Mouse (Mus musculus) myocyte (in vitro differentiated cells): Measurements from ENCODE around the gene Slc41a3. TPM values are rescaled to one million over a fixed set of nuclear protein-coding genes. Genes with fewer than 3 reads are reported as not detected.
"Not testable (repeated sequence)": the region's sequence is repeated elsewhere in the genome, so short reads cannot be mapped to it uniquely, and the experiment has no call there.

Source experiments
- H3K27me3 ChIP-seq: one replicate; pipeline ENCODE4 v1.6.1; 2011; ENCODE audit not compliant: control insufficient read depth, insufficient read depth, insufficient read length
- H3K36me3 ChIP-seq: one replicate; pipeline ENCODE4 v1.6.1; 2011; ENCODE audit not compliant: control insufficient read depth, insufficient read depth
- H3K4me2 ChIP-seq: one replicate; pipeline ENCODE4 v1.6.1; 2011; ENCODE audit warnings: low read depth, control low read depth
- H3K4me3 ChIP-seq: one replicate; pipeline ENCODE4 v1.5.1; 2011; ENCODE audit warnings: mild to moderate bottlenecking, control low read depth, moderate library complexity
- H3K79me2 ChIP-seq: one replicate; pipeline ENCODE4 v1.6.1; 2011; ENCODE audit not compliant: control insufficient read depth, insufficient read depth
- H3ac ChIP-seq: one replicate; pipeline ENCODE4 v1.6.1; 2011; ENCODE audit not compliant: control insufficient read depth, insufficient read length
- CEBPB ChIP-seq: IDR thresholded peaks from 2 replicates; pipeline ENCODE4 v1.6.1; 2011; ENCODE audit warnings: mild to moderate bottlenecking, moderate library complexity; ENCODE audit not compliant: poor library complexity, insufficient read depth, severe bottlenecking
- E2F4 ChIP-seq: IDR thresholded peaks from one replicate; pipeline ENCODE4 v1.6.1; 2011; ENCODE audit warnings: mild to moderate bottlenecking, control low read depth, moderate library complexity; ENCODE audit not compliant: insufficient read depth
- MAX ChIP-seq: IDR thresholded peaks from one replicate; pipeline ENCODE4 v1.6.1; 2011; ENCODE audit warnings: low read depth, mild to moderate bottlenecking, control low read depth
- MYOD1 ChIP-seq, 3 experiments: IDR thresholded peaks; one replicate each; pipeline ENCODE4 v1.6.1; 2011; ENCODE audit warnings: control low read depth in 2 of 3, low read depth in 2 of 3, mild to moderate bottlenecking in 2 of 3, moderate library complexity in 1 of 3; ENCODE audit not compliant: insufficient read length in 2 of 3, control insufficient read depth in 1 of 3
- MYOG ChIP-seq, 3 experiments: IDR thresholded peaks; one replicate each; pipeline ENCODE4 v1.6.1; 2011; ENCODE audit warnings: control low read depth in 2 of 3, low read depth in 2 of 3, mild to moderate bottlenecking in 2 of 3; ENCODE audit not compliant: insufficient read length in 2 of 3, control insufficient read depth in 1 of 3, insufficient read depth in 1 of 3
- POLR2A ChIP-seq: IDR thresholded peaks from one replicate; pipeline ENCODE4 v1.6.1; 2011; ENCODE audit warnings: low read depth, mild to moderate bottlenecking, control low read depth, moderate library complexity; ENCODE audit not compliant: insufficient read length
- POLR2AphosphoS2 ChIP-seq: IDR thresholded peaks from one replicate; pipeline ENCODE4 v1.6.1; 2011; ENCODE audit warnings: low read depth, control low read depth; ENCODE audit not compliant: insufficient read length
- REST ChIP-seq: IDR thresholded peaks from one replicate; pipeline ENCODE4 v1.6.1; 2011; ENCODE audit warnings: mild to moderate bottlenecking, control low read depth, moderate library complexity; ENCODE audit not compliant: insufficient read depth, insufficient read length
- SRF ChIP-seq: IDR thresholded peaks from one replicate; pipeline ENCODE4 v1.6.1; 2011; ENCODE audit warnings: low read depth; ENCODE audit not compliant: control insufficient read depth, insufficient read length
- TCF12 ChIP-seq: IDR thresholded peaks from one replicate; pipeline ENCODE4 v1.6.1; 2011; ENCODE audit warnings: mild to moderate bottlenecking, control low read depth; ENCODE audit not compliant: poor library complexity, insufficient read depth, severe bottlenecking
- TCF3 ChIP-seq: IDR thresholded peaks from one replicate; pipeline ENCODE4 v1.6.1; 2011; ENCODE audit warnings: low read depth, control low read depth; ENCODE audit not compliant: insufficient read length
- USF1 ChIP-seq: IDR thresholded peaks from one replicate; pipeline ENCODE4 v1.6.1; 2011; ENCODE audit warnings: low read depth, mild to moderate bottlenecking, control low read depth, moderate library complexity
- polyA plus RNA-seq: library from polyadenylated mRNA; unstranded; fragments of >200 nt; fragmentation: generic; extraction: Trizol; gene quantifications from one replicate; pipeline ENCODE4 v1.2.1, GENCODE M21; 2012; ENCODE audit warnings: missing spikeins

The Slc41a3 gene
- polyA plus RNA-seq, 1 experiment = 2.5 TPM

DNA sequence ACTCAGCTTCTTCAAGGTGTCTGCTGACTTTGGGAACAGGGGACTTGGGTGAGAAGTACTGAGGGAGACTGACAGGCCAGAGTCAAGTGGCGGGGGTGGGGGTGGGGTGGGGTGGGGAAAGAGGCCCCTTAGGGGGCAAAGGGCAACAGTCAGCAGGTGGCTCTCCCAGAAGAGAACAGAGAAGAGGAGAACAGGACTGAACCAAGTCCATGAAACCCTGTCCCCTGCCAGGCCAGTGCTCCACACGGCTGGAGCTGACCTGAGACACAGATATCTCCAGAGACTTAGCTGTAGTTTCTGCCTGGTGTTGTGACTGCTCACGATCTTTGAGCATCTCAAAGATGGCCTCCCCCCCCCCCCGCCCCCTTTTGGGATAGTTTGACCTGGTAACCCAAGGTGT lies 44.8 kb downstream of the Slc41a3 start:
- Histone ChIP-seq H3ac (no peak overlapping the region), H3K79me2 (no peaks in the 10 kb centered on the region), H3K36me3 (no peaks in the 10 kb centered on the region), H3K4me2 (no peak overlapping the region), H3K27me3 (peaks cover 17% of the 10 kb centered on the region), H3K4me3 (no peak overlapping the region)
- TF ChIP-seq MAX (no peak), E2F4 (no peak), TCF12 (no peak), USF1 (no peak), TCF3 (no peak), POLR2AphosphoS2 (no peak)

DNA sequence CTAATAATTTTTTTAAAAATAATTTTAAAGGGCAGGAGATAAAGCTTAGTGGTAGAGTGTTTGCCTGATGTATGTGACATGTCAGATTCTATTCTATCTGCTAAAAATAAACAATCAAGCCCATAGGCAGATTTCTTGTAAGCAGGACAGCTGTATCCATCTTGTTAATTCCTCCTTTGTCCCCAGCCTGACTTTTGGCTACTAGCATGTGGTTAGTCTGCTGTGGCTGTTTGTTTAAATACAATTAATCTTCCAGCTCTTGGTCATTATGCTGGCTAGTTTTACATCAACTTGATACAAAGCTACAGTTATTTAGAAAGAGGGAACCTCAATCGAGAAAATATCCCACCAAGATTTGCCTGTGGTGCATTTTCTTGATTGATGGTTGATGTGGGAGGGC lies 46.1 kb downstream of the Slc41a3 start:
- no peak overlapping the region for H3K4me2 ChIP-seq
- H3K79me2 ChIP-seq = no peaks in the 10 kb centered on the region
- H3K4me3 ChIP-seq = no peak overlapping the region
- no peak for TF ChIP-seq POLR2AphosphoS2
- TF ChIP-seq REST = no peak
- no peak for TF ChIP-seq POLR2A
- no peak for TF ChIP-seq MAX
- TF ChIP-seq SRF = no peak
- no peak for TF ChIP-seq TCF3
- TF ChIP-seq MYOG (IDR thresholded peaks at IDR 0.05; ENCODE audit: control insufficient read depth in 1 of 3, insufficient read depth in 1 of 3, insufficient read length in 2 of 3, low read depth in 2 of 3) = no peak
- TF ChIP-seq TCF12 = no peak
- TF ChIP-seq MYOD1 (IDR thresholded peaks at IDR 0.05; ENCODE audit: control insufficient read depth in 1 of 3, insufficient read length in 2 of 3, low read depth in 2 of 3) = no peak
- no peak for TF ChIP-seq E2F4
- TF ChIP-seq CEBPB = no peak
- no peak for TF ChIP-seq USF1
- no peak overlapping the region for H3ac ChIP-seq
- H3K27me3 ChIP-seq = peaks cover 13% of the 10 kb centered on the region
- H3K36me3 ChIP-seq = no peaks in the 10 kb centered on the region

DNA sequence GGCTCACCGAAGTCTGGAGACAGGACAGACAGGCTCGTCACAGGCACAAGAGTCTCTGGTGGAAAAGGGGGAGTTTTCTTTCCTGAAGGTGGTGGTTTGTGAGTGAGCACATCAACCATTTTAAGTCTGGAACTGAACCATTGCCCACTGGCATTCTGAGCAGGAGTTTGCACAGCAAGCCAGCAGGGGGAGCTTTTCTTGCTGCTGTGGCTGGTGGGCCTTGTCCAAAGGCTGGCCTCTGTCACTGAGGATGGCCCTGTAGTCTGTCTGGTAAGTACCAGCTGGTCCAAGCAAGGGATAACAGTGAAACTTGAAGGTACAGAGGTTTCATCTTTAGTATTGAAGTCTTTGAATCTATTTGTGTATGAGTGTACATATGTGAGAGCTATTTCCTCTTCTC lies 49.2 kb downstream of the Slc41a3 start:
- TF ChIP-seq SRF (no peak), TCF12 (no peak), POLR2AphosphoS2 (no peak), TCF3 (no peak), E2F4 (no peak), REST (no peak), USF1 (no peak), MAX (no peak), MYOG (IDR thresholded peaks at IDR 0.05; ENCODE audit: control insufficient read depth in 1 of 3, insufficient read depth in 1 of 3, insufficient read length in 2 of 3, low read depth in 2 of 3) (no peak), POLR2A (no peak)
- Histone ChIP-seq H3K36me3 (no peaks in the 10 kb centered on the region), H3K4me2 (no peak overlapping the region), H3K79me2 (no peaks in the 10 kb centered on the region), H3K4me3 (no peak overlapping the region), H3K27me3 (no peaks in the 10 kb centered on the region), H3ac (no peak overlapping the region)

DNA sequence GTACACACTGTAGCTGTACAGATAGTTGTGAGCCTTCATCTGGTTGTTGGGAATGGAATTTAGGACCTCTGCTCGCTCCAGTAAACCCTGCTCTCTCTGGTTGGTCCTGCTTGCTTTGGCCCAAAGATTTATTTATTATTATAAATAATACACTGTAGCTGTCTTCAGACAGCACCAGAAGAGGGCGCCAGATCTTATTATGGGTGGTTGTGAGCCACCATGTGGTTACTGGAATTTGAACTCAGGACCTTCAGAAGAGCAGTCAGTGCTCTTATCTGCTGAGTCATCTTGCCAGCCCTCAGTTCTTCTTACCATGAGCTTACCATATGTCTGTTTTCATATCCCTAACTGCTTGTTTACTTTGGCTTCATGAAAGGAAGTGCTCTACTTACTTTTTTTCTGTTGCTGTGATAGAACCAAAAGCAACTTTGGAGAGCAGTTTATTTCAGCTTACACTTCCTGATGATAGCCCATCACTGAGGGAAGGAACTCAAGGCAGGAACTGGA lies 51.9 kb downstream of the Slc41a3 start:
- H3K79me2 ChIP-seq, H3ac ChIP-seq, H3K4me3 ChIP-seq, H3K4me2 ChIP-seq, H3K27me3 ChIP-seq, H3K36me3 ChIP-seq: not testable (repeated sequence)

DNA sequence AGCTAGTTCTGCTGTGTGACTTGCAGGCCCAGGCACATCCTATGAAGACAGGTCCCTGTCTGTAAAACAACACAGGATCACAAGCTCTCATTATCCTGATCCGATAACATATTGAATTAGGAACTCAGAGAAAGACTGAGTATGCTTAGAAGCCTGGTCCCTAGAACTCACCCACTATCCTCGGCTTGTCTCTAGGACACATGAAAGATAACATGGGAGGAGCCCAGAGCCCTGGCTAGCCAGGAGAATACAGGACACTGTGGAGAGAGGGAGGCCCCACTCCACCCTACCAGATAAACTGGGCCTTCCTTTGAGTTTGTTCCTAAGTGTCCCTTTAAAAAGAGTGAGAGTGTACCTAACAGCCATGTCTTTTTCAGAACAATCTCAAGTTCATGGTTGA lies 55.4 kb downstream of the Slc41a3 start:
- peaks cover 3% of the 10 kb centered on the region for H3K36me3 ChIP-seq
- no peak overlapping the region for H3K4me3 ChIP-seq
- H3ac ChIP-seq = no peak overlapping the region
- H3K27me3 ChIP-seq = no peaks in the 10 kb centered on the region
- TF ChIP-seq CEBPB = no peak
- no peak for TF ChIP-seq SRF
- no peak for TF ChIP-seq USF1
- no peak for TF ChIP-seq MAX
- no peak for TF ChIP-seq MYOG (IDR thresholded peaks at IDR 0.05; ENCODE audit: control insufficient read depth in 1 of 3, insufficient read depth in 1 of 3, insufficient read length in 2 of 3, low read depth in 2 of 3)
- no peak for TF ChIP-seq TCF12
- TF ChIP-seq POLR2AphosphoS2 = no peak
- no peaks in the 10 kb centered on the region for H3K79me2 ChIP-seq
- no peak overlapping the region for H3K4me2 ChIP-seq

DNA sequence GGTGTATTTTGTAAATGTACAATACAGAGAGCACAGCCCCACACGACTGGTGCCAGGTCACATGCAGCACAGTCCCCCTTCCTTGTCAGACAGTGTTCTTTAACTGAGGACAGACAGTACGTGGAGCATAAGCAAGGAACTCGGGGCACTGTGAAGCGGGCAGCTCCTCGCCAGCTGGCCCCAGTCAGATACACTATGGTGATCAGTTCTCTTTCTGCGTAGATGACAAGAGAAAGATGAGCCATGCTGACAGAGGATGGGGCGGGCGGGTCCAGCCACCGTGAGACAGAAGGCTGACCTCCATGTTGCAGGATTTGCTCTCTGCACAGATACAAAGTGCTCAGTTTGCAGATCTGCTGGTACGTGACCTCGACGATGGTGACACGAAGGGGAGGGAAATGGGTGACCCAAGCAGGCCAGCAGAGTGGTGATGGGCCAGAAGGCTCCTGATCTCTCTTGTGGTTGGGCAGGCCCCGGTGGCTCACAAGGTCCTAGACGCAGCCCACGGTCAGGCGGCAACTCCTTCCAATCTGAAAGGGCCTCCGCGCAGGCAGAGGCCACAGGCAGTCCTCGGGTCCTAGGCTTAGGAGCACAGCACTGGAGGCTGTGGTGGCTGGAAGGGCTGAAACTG lies 56.0 kb downstream of the Slc41a3 start:
- Histone ChIP-seq H3K36me3 (peaks cover 3% of the 10 kb centered on the region), H3K4me3 (no peak overlapping the region)
- TF ChIP-seq CEBPB (no peak), TCF3 (no peak), POLR2AphosphoS2 (no peak), REST (no peak), SRF (no peak), TCF12 (no peak), USF1 (no peak), MAX (no peak), E2F4 (no peak), MYOG (IDR thresholded peaks at IDR 0.05; ENCODE audit: control insufficient read depth in 1 of 3, insufficient read depth in 1 of 3, insufficient read length in 2 of 3, low read depth in 2 of 3) (no peak), MYOD1 (IDR thresholded peaks at IDR 0.05; ENCODE audit: control insufficient read depth in 1 of 3, insufficient read length in 2 of 3, low read depth in 2 of 3) (no peak), POLR2A (no peak)

More for the DNA sequence above, 56.0 kb downstream of the Slc41a3 start:
- Histone ChIP-seq H3K4me2 (no peak overlapping the region), H3K79me2 (no peaks in the 10 kb centered on the region), H3K27me3 (no peaks in the 10 kb centered on the region), H3ac (no peak overlapping the region)
